Mouse (Mus musculus) inflammation-experienced regulatory T-cells, adult 6 months (primary cell): Measurements from ENCODE around the gene Tas2r143. TPM values are rescaled to one million over a fixed set of nuclear protein-coding genes. Genes with fewer than 3 reads are reported as not detected.

Experiments
- ATAC-seq: one replicate; pipeline ENCODE4 v1.8.0; 2017
- polyA plus RNA-seq, 3 experiments: library from polyadenylated mRNA; unstranded; fragments of 100-300 nt; shearing (Covaris generic); gene quantifications; one replicate each; pipeline ENCODE4 v1.2.1; 2017

Tas2r143 gene
- polyA plus RNA-seq: not detected

GRCm38 (mm10) chr6:42399938-42400337, at the start of gene Tas2r143:
Gene Tas2r143 (plus strand): TSS chr6:42400238.
- ATAC-seq: no peak

- ATAC-seq: no peak
Observed at GRCm38 (mm10) chr6:42350968-42351775, 48.9 kb upstream of the Tas2r143 start.

- ATAC-seq: no peak
Observed at GRCm38 (mm10) chr6:42351776-42352485, 48.1 kb upstream of the Tas2r143 start.

GRCm38 (mm10) chr6:42352486-42352846, 47.6 kb upstream of the Tas2r143 start:
- no peak for ATAC-seq

- ATAC-seq: no peak
Observed at GRCm38 (mm10) chr6:42353180-42353579, 46.9 kb upstream of the Tas2r143 start.

GRCm38 (mm10) chr6:42354076-42355019, 45.7 kb upstream of the Tas2r143 start:
- no peak for ATAC-seq

GRCm38 (mm10) chr6:42355366-42355765, 44.7 kb upstream of the Tas2r143 start:
- no peak for ATAC-seq

- ATAC-seq: no peak
Observed at GRCm38 (mm10) chr6:42355794-42356600, 44.0 kb upstream of the Tas2r143 start.

- ATAC-seq: no peak
Observed at GRCm38 (mm10) chr6:42356913-42357312, 43.1 kb upstream of the Tas2r143 start.

- ATAC-seq: no peak
Observed at GRCm38 (mm10) chr6:42357901-42358300, 42.1 kb upstream of the Tas2r143 start.

GRCm38 (mm10) chr6:42358901-42359300, 41.1 kb upstream of the Tas2r143 start:
- no peak for ATAC-seq

GRCm38 (mm10) chr6:42359364-42360147, 40.5 kb upstream of the Tas2r143 start:
- ATAC-seq: no peak

- no peak for ATAC-seq
Observed at GRCm38 (mm10) chr6:42360231-42360840, 39.7 kb upstream of the Tas2r143 start.

GRCm38 (mm10) chr6:42361041-42361895, 38.8 kb upstream of the Tas2r143 start:
- ATAC-seq: no peak

GRCm38 (mm10) chr6:42362074-42362473, 38.0 kb upstream of the Tas2r143 start:
- no peak for ATAC-seq

GRCm38 (mm10) chr6:42362497-42362896, 37.5 kb upstream of the Tas2r143 start:
- ATAC-seq: no peak

- ATAC-seq: no peak
Observed at GRCm38 (mm10) chr6:42362974-42363373, 37.1 kb upstream of the Tas2r143 start.

GRCm38 (mm10) chr6:42364066-42364465, 36.0 kb upstream of the Tas2r143 start:
- no peak for ATAC-seq

GRCm38 (mm10) chr6:42364607-42365006, 35.4 kb upstream of the Tas2r143 start:
- no peak for ATAC-seq

GRCm38 (mm10) chr6:42365215-42365614, 34.8 kb upstream of the Tas2r143 start:
- ATAC-seq: no peak
